In genomic region chr1:121454951-121455350, GRCm38 (mm10) we compare ENCODE assay signal across 15 mouse cellular contexts. TPM values are rescaled to one million over a fixed set of nuclear protein-coding genes. Genes with fewer than 3 reads are reported as not detected.
DNase-seq lines count a peak whose midpoint lies in the region.
"Had no signal": no experiment of that assay in that cellular context is flagged by ENCODE, and none has a peak within 500 bp of the region (broad histone marks: within the 10 kb centered on the region; RNA-seq: fewer than 3 reads in every experiment).

No protein-coding gene starts in this region.

- peak; percentile 58 to 71 for DNase-seq in adrenal gland, adult (ENCODE audit: inconsistent age in 2 of 2, low spot score in 1 of 2)
- no peak for DNase-seq in adrenal gland, postnatal 4 days (ENCODE audit: low spot score in 2 of 2)
- DNase-seq in adrenal gland, adult 8-10 months = peak; percentile 32
- no peak for DNase-seq in adrenal gland, postnatal 25 days
- DNase-seq in adrenal gland, postnatal 36 days = peak; percentile 54 to 56
- DNase-seq in layer of hippocampus, adult 11-12 months (ENCODE audit: low spot score) = no peak
- no peak for DNase-seq in heart, adult 11 months
- DNase-seq: B cell, adult 2 months; cerebellum, adult 11 months; cerebellum, adult 18-20 months; cerebellum, adult 8-10 months; cerebellum, adult 9-11 months; cerebellum, postnatal 14 days; cerebellum, postnatal 36 days; embryo, embryonic 11 days had no signal

RNA-seq across cellular contexts. Expression of gene Ccdc93, which starts 24.1 kb away (rescaled TPM):
- 10 to 100 TPM; 22.9 to 24.5 TPM for total RNA-seq in adrenal gland, postnatal 4 days (2021)
- 10 to 100 TPM; 24.2 to 38.3 (median 30.3) TPM for total RNA-seq in adrenal gland, adult 8-10 months (2022)
- 22.7 and 25.6 TPM in 2 replicates for total RNA-seq in adrenal gland, postnatal 25 days (2021)
- total RNA-seq in adrenal gland, postnatal 36 days (2021) = 10 to 100 TPM; 20.9 to 27.6 TPM

Comparison
In these comparisons a context has a peak if more than half of its experiments do, and no peak if none do; other contexts are left out.
1. DNase-seq: peak in adrenal gland, adult (2 of 2), adrenal gland, adult 8-10 months (single experiment) and adrenal gland, postnatal 36 days (2 of 2); none in adrenal gland, postnatal 4 days (0 of 2), adrenal gland, postnatal 25 days (single experiment), layer of hippocampus, adult 11-12 months (single experiment) and heart, adult 11 months (single experiment).